Mouse (Mus musculus) C2C12 (cell line): ENCODE data around the gene Fsip1. TPM values are rescaled to one million over a fixed set of nuclear protein-coding genes. Genes with fewer than 3 reads are reported as not detected.

Experiments
- H3K27me3 ChIP-seq: one replicate; pipeline ENCODE4 v1.6.1; 2011; ENCODE audit not compliant: control insufficient read depth, insufficient read depth, insufficient read length
- H3K36me3 ChIP-seq: one replicate; pipeline ENCODE4 v1.6.1; 2011; ENCODE audit not compliant: control insufficient read depth, insufficient read depth
- H3K4me3 ChIP-seq: one replicate; pipeline ENCODE4 v1.5.1; 2011; ENCODE audit warnings: mild to moderate bottlenecking, control low read depth; ENCODE audit not compliant: poor library complexity, insufficient read depth, severe bottlenecking
- H3K79me2 ChIP-seq: one replicate; pipeline ENCODE4 v1.6.1; 2011; ENCODE audit not compliant: control insufficient read depth, insufficient read depth
- H3K79me3 ChIP-seq: one replicate; pipeline ENCODE4 v1.6.1; 2011; ENCODE audit warnings: low read depth, control low read depth
- H3ac ChIP-seq: one replicate; pipeline ENCODE3; 2011; ENCODE audit warnings: low read depth; ENCODE audit not compliant: control insufficient read depth, insufficient read length
- CEBPB ChIP-seq: IDR thresholded peaks from one replicate; pipeline ENCODE4 v1.6.1; 2011; ENCODE audit warnings: low read depth, mild to moderate bottlenecking, control low read depth, moderate library complexity
- CTCF ChIP-seq: IDR thresholded peaks from one replicate; pipeline ENCODE4 v1.5.1; 2011; ENCODE audit not compliant: control insufficient read depth, insufficient read depth, insufficient read length
- FOSL1 ChIP-seq: IDR thresholded peaks from one replicate; pipeline ENCODE4 v1.8.0; 2011; ENCODE audit warnings: mild to moderate bottlenecking, low read length; ENCODE audit not compliant: poor library complexity, insufficient read depth, severe bottlenecking
- MAX ChIP-seq: IDR thresholded peaks from one replicate; pipeline ENCODE4 v1.6.1; 2011; ENCODE audit warnings: mild to moderate bottlenecking, control low read depth
- MYOD1 ChIP-seq: IDR thresholded peaks from one replicate; pipeline ENCODE4 v1.6.1; 2011; ENCODE audit warnings: low read depth; ENCODE audit not compliant: control insufficient read depth, insufficient read length
- MYOG ChIP-seq: IDR thresholded peaks from one replicate; pipeline ENCODE4 v1.6.1; 2011; ENCODE audit not compliant: control insufficient read depth, insufficient read length; ENCODE audit errors: extremely low read depth
- USF1 ChIP-seq: IDR thresholded peaks from one replicate; pipeline ENCODE4 v1.6.1; 2011; ENCODE audit warnings: low read depth, mild to moderate bottlenecking, control low read depth, moderate library complexity
- polyA plus RNA-seq: library from polyadenylated mRNA; unstranded; fragments of >200 nt; fragmentation: generic; extraction: Trizol; gene quantifications from one replicate; pipeline ENCODE4 v1.2.1, GENCODE M21; 2012; ENCODE audit warnings: missing spikeins

Fsip1 gene
- polyA plus RNA-seq, 1 experiment = 0.09 TPM

GRCm38 (mm10) chr2:118196966-118197365 is 59.8 kb downstream of the Fsip1 start:
- Histone ChIP-seq H3K4me3 (no peak overlapping the region), H3K79me3 (no peaks in the 10 kb centered on the region), H3K27me3 (no peaks in the 10 kb centered on the region), H3K79me2 (no peaks in the 10 kb centered on the region), H3ac (no peak overlapping the region), H3K36me3 (no peaks in the 10 kb centered on the region)
- TF ChIP-seq MYOD1 (no peak), CTCF (no peak), CEBPB (no peak), MAX (no peak), MYOG (no peak), USF1 (no peak), FOSL1 (no peak)

- Histone ChIP-seq H3K79me2 (no peaks in the 10 kb centered on the region), H3K27me3 (no peaks in the 10 kb centered on the region), H3K4me3 (no peak overlapping the region), H3K79me3 (no peaks in the 10 kb centered on the region), H3K36me3 (no peaks in the 10 kb centered on the region), H3ac (no peak overlapping the region)
- TF ChIP-seq CTCF = no peak
- no peak for TF ChIP-seq MAX
- no peak for TF ChIP-seq MYOG
- no peak for TF ChIP-seq FOSL1
- TF ChIP-seq USF1 = no peak
- no peak for TF ChIP-seq CEBPB
- TF ChIP-seq MYOD1 = no peak
Observed at GRCm38 (mm10) chr2:118182136-118182535, 74.6 kb downstream of the Fsip1 start.

GRCm38 (mm10) chr2:118179873-118180585 is 76.7 kb downstream of the Fsip1 start:
- Histone ChIP-seq H3ac (no peak overlapping the region), H3K79me2 (no peaks in the 10 kb centered on the region), H3K4me3 (no peak overlapping the region), H3K79me3 (no peaks in the 10 kb centered on the region), H3K36me3 (no peaks in the 10 kb centered on the region), H3K27me3 (no peaks in the 10 kb centered on the region)
- TF ChIP-seq MYOD1 (no peak), CTCF (no peak), CEBPB (no peak), MYOG (no peak), FOSL1 (no peak), MAX (no peak), USF1 (no peak)

GRCm38 (mm10) chr2:118179472-118179871 is 77.3 kb downstream of the Fsip1 start:
- Histone ChIP-seq H3K79me2 (no peaks in the 10 kb centered on the region), H3K4me3 (no peak overlapping the region), H3K27me3 (no peaks in the 10 kb centered on the region), H3ac (no peak overlapping the region), H3K79me3 (no peaks in the 10 kb centered on the region), H3K36me3 (no peaks in the 10 kb centered on the region)
- TF ChIP-seq CTCF (no peak), FOSL1 (no peak), MYOD1 (no peak), MYOG (no peak), MAX (no peak), USF1 (no peak), CEBPB (no peak)

- H3K4me3 ChIP-seq = no peak overlapping the region
- no peaks in the 10 kb centered on the region for H3K79me3 ChIP-seq
- TF ChIP-seq CTCF (no peak), FOSL1 (no peak), MYOG (no peak), CEBPB (no peak), MYOD1 (no peak), USF1 (no peak), MAX (no peak)
- no peaks in the 10 kb centered on the region for H3K36me3 ChIP-seq
- H3ac ChIP-seq = no peak overlapping the region
- no peaks in the 10 kb centered on the region for H3K27me3 ChIP-seq
- H3K79me2 ChIP-seq = no peaks in the 10 kb centered on the region
Observed at GRCm38 (mm10) chr2:118174558-118175383, 82.0 kb downstream of the Fsip1 start.

- no peaks in the 10 kb centered on the region for H3K36me3 ChIP-seq
- H3K79me2 ChIP-seq = no peaks in the 10 kb centered on the region
- H3K4me3 ChIP-seq = no peak overlapping the region
- no peak for TF ChIP-seq CTCF
- no peak for TF ChIP-seq CEBPB
- no peaks in the 10 kb centered on the region for H3K79me3 ChIP-seq
- H3K27me3 ChIP-seq = no peaks in the 10 kb centered on the region
- H3ac ChIP-seq = no peak overlapping the region
Observed at GRCm38 (mm10) chr2:118168225-118168624, 88.5 kb downstream of the Fsip1 start.
